Mouse (Mus musculus): ENCODE results near the gene Olfr507. TPM values are rescaled to one million over a fixed set of nuclear protein-coding genes. Genes with fewer than 3 reads are reported as not detected.

Gene Olfr507
- polyA plus RNA-seq, 1 experiment from 2014 or later, result not detected

GRCm38 (mm10) chr7:108666118-108666517 lies 44.5 kb downstream of the Olfr507 start, which contains the start of gene Olfr510:
Gene Olfr510 (plus strand): TSS chr7:108666418.
- Histone ChIP-seq H3K27ac (ENCODE audit: low read depth, low read length) (no peak within 1 kb of the TSS), H3K4me1 (replicated peaks; ENCODE audit: control insufficient read depth, insufficient read depth, low read length) (no peaks in the 10 kb centered on the region), H3K9ac (ENCODE audit: low read length) (no peak within 1 kb of the TSS), H3K4me2 (ENCODE audit: low read depth, low read length, severe bottlenecking) (no peak within 1 kb of the TSS), H3K27me3 (ENCODE audit: control insufficient read depth, insufficient read depth, low read length) (no peaks in the 10 kb centered on the region), H3K36me3 (ENCODE audit: control insufficient read depth, insufficient read depth, low read length) (no peaks in the 10 kb centered on the region), H3K9me3 (ENCODE audit: control insufficient read depth, low read length) (no peaks in the 10 kb centered on the region), H3K4me3 (ENCODE audit: low read depth, low read length) (no peak within 1 kb of the TSS)
- DNase-seq (ENCODE audit: low spot score), result no peak
- ATAC-seq (replicated peaks; ENCODE audit: low FRiP score), result no peak
- WGBS, result 91% methylated on average over 1 of the region's 1 CpGs

- Histone ChIP-seq H3K4me1 (replicated peaks; ENCODE audit: control insufficient read depth, insufficient read depth, low read length) (no peaks in the 10 kb centered on the region), H3K27me3 (ENCODE audit: control insufficient read depth, insufficient read depth, low read length) (no peaks in the 10 kb centered on the region), H3K27ac (ENCODE audit: low read depth, low read length) (no peak overlapping the region), H3K36me3 (ENCODE audit: control insufficient read depth, insufficient read depth, low read length) (no peaks in the 10 kb centered on the region), H3K4me3 (ENCODE audit: low read depth, low read length) (no peak overlapping the region), H3K9me3 (ENCODE audit: control insufficient read depth, low read length) (no peaks in the 10 kb centered on the region), H3K9ac (ENCODE audit: low read length) (no peak overlapping the region), H3K4me2 (ENCODE audit: low read depth, low read length, severe bottlenecking) (no peak overlapping the region)
- no peak for DNase-seq (ENCODE audit: low spot score)
- no peak for ATAC-seq (replicated peaks; ENCODE audit: low FRiP score)
- 84% methylated on average over 1 of the region's 1 CpGs for WGBS
These were observed 49.4 kb downstream of the Olfr507 start for GRCm38 (mm10) chr7:108671058-108671457.

Other genes starting within 250 kb of the Olfr507 start
- gene Olfr495, start 228.6 kb upstream of the Olfr507 start, polyA plus RNA-seq (2014; fragmentation: Nextera tagmentation; extraction: Ambion mirVana), result not detected in 2 replicates
- not detected in 2 replicates for gene Olfr497, start 201.4 kb upstream of the Olfr507 start, polyA plus RNA-seq (2014; fragmentation: Nextera tagmentation; extraction: Ambion mirVana)
- gene Olfr498, start 156.5 kb upstream of the Olfr507 start, polyA plus RNA-seq (2014; fragmentation: Nextera tagmentation; extraction: Ambion mirVana), result not detected in 2 replicates
- not detected in 2 replicates for gene Olfr502, start 96.7 kb upstream of the Olfr507 start, polyA plus RNA-seq (2014; fragmentation: Nextera tagmentation; extraction: Ambion mirVana)
- gene Olfr503, start 77.3 kb upstream of the Olfr507 start, polyA plus RNA-seq (2014; fragmentation: Nextera tagmentation; extraction: Ambion mirVana), result not detected in 2 replicates
- gene Olfr504, start 56.0 kb upstream of the Olfr507 start, polyA plus RNA-seq (2014; fragmentation: Nextera tagmentation; extraction: Ambion mirVana), result not detected in 2 replicates
- gene Olfr506, start 11.0 kb upstream of the Olfr507 start, polyA plus RNA-seq (2014; fragmentation: Nextera tagmentation; extraction: Ambion mirVana), result 0.05 TPM in 1 of 2 replicates, not detected in the other
- not detected in 2 replicates for gene Olfr508, start 8.2 kb downstream of the Olfr507 start, polyA plus RNA-seq (2014; fragmentation: Nextera tagmentation; extraction: Ambion mirVana)
- gene Olfr509, start 30.1 kb downstream of the Olfr507 start, polyA plus RNA-seq (2014; fragmentation: Nextera tagmentation; extraction: Ambion mirVana), result not detected in 2 replicates
- gene Olfr510, start 44.6 kb downstream of the Olfr507 start, polyA plus RNA-seq (2014; fragmentation: Nextera tagmentation; extraction: Ambion mirVana), result not detected in 2 replicates
- not detected in 2 replicates for gene Olfr512, start 91.5 kb downstream of the Olfr507 start, polyA plus RNA-seq (2014; fragmentation: Nextera tagmentation; extraction: Ambion mirVana)
- gene Olfr513, start 129.2 kb downstream of the Olfr507 start, polyA plus RNA-seq (2014; fragmentation: Nextera tagmentation; extraction: Ambion mirVana), result not detected in 2 replicates
- not detected in 2 replicates for gene Olfr514, start 204.2 kb downstream of the Olfr507 start, polyA plus RNA-seq (2014; fragmentation: Nextera tagmentation; extraction: Ambion mirVana)
- gene Olfr516, start 228.7 kb downstream of the Olfr507 start, polyA plus RNA-seq (2014; fragmentation: Nextera tagmentation; extraction: Ambion mirVana), result not detected in 2 replicates